Mouse (Mus musculus) CD4-positive naive resting alpha-beta T cell, adult 76 days (primary cell): ENCODE measurements around the gene 4933412E24Rik. TPM values are rescaled to one million over a fixed set of nuclear protein-coding genes. Genes with fewer than 3 reads are reported as not detected.

Experiments used
- total RNA-seq: library from RNA; stranded (reverse); gene quantifications from one replicate; pipeline ENCODE4 v1.2.4, GENCODE M21; 2023

Gene 4933412E24Rik
- not detected for total RNA-seq

DNA sequence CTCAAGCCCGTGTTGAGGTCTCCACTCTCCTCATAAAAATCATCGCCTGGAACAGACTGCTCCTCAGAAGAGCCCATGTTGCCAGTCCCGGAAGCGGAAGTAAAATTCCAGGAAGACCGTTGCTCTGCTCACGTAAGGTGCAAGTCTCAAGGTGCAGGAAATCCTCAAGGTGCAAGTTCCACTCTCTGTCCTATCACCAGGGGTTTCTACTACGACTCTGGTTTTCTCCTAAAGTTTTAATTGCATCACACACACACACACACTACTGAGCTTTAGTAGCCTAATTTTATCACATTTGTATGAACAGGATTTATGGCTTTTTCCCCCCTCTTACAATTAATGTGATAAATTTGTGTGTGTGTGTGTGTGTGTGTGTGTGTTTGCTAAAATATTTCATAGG is at the start of gene 4933412E24Rik:
TSS of gene 4933412E24Rik (minus strand) at position 101 of the 400 bp plus-strand sequence.

